Mouse (Mus musculus): ENCODE measurements around the gene Ppt2. TPM values are rescaled to one million over a fixed set of nuclear protein-coding genes. Genes with fewer than 3 reads are reported as not detected.

Ppt2 gene
- polyA plus RNA-seq, 1 experiment = 22.0 TPM

DNA sequence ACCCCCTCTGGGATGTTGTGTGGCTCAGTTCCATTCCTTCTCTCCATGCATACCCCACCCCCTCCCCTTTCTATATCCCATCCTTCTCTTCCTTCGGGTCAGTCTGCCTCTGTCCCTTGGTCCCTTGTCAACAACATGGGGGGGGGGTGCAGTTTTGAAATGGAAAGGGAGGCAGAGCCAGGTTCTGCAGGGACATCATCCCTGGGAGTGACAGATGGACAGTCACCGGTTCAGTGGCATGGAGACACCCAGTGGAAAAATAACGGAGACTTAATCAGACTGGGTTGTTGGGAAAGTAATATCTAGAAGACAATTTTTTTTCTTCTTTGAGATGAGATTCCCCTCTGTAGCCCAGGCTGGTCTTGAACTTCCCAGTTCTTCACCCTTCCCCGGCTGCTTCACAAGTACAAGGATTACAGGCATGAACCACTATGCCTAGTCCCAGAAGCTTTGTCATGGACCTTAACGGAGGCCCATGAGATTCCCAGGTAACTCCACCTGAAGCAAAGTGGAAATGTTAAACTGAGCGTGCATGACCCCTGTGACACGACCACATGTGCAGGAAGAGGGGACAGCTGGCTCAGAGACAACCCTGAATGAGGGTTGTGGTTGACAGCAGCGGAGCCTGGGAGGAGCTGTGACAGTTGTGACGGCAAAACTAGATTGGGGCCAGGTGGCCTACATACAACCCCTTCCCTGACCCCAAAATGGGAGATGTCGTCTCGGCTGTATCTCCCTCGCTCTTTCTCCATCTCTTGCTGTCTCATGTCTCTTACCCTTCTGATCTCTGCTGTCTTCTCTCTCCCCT is 1.7 kb upstream of the Ppt2 start:
- TF ChIP-seq CTCF (IDR thresholded peaks at IDR 0.05; ENCODE audit: extremely low read depth, insufficient read length, insufficient replicate concordance, low read depth, low read length) = no peak
- no peak for TF ChIP-seq POLR2A (IDR thresholded peaks at IDR 0.05; ENCODE audit: low read depth, low read length)
- peak overlapping the region; percentile 57 for H3K4me3 ChIP-seq (ENCODE audit: low read depth, low read length)
- no peaks in the 10 kb centered on the region; the same call in 1 of the 2 replicates for H3K36me3 ChIP-seq (ENCODE audit: control insufficient read depth, insufficient read depth, low read length)
- 68% methylated on average over 12 of the region's 12 CpGs for WGBS
- peaks cover 13% of the 10 kb centered on the region for H3K4me1 ChIP-seq (ENCODE audit: control insufficient read depth, insufficient read depth, insufficient read length, low read length)
- peaks cover 14% of the 10 kb centered on the region for H3K27me3 ChIP-seq (ENCODE audit: control insufficient read depth, insufficient read depth, low read length)
- H3K27ac ChIP-seq (ENCODE audit: insufficient read depth, low read depth, low read length) = peak overlapping the region; percentile 44; the same call in 1 of the 2 replicates

DNA sequence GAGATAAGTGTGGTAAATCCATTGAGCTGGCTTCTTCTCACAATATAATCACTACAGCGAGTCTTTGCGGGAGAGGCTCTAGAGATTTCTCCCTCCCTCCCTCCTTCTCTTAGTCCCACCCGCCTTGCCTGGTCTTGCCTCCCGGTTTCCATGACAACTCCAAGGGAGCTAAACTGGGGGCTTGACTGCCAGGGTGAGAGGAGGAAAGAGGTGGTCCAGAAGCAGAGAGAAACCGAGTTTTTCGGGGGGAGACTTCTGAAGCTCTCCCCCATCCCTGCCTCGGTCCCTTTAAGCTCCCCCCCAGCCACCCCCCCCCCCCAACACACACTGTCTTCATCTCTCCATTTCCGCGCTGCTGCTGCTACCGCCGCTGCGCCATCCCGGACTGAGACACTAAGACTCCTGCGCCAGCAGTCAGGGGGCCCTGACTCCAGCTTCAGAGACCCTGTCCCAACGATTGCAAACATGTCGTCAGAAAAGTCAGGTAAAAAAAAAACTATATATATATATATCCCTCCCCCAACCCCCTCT is 976 bp upstream of the Ppt2 start, which contains the start of gene Prrt1:
Gene Prrt1, plus strand, starts transcription at position 313 of the 531 bp plus-strand sequence.
- WGBS = 61% methylated on average over 16 of the region's 16 CpGs
- TF ChIP-seq CTCF (IDR thresholded peaks at IDR 0.05; ENCODE audit: extremely low read depth, insufficient read length, insufficient replicate concordance, low read depth, low read length) (no peak), POLR2A (IDR thresholded peaks at IDR 0.05; ENCODE audit: low read depth, low read length) (no peak)
- Histone ChIP-seq H3K27me3 (ENCODE audit: control insufficient read depth, insufficient read depth, low read length) (peaks cover 14% of the 10 kb centered on the region), H3K4me3 (ENCODE audit: low read depth, low read length) (peak within 1 kb of the TSS; percentile 74), H3K4me1 (ENCODE audit: control insufficient read depth, insufficient read depth, insufficient read length, low read length) (peaks cover 13% of the 10 kb centered on the region), H3K27ac (ENCODE audit: insufficient read depth, low read depth, low read length) (peak within 1 kb of the TSS; percentile 89), H3K36me3 (ENCODE audit: control insufficient read depth, insufficient read depth, low read length) (no peaks in the 10 kb centered on the region; the same call in 1 of the 2 replicates)

GRCm38 (mm10) chr17:34628644-34628967 is 296 bp upstream of the Ppt2 start:
- Histone ChIP-seq H3K4me1 (ENCODE audit: control insufficient read depth, insufficient read depth, insufficient read length, low read length) (peaks cover 13% of the 10 kb centered on the region), H3K27me3 (ENCODE audit: control insufficient read depth, insufficient read depth, low read length) (peaks cover 14% of the 10 kb centered on the region), H3K27ac (ENCODE audit: insufficient read depth, low read depth, low read length) (peak overlapping the region; percentile 89), H3K36me3 (ENCODE audit: control insufficient read depth, insufficient read depth, low read length) (no peaks in the 10 kb centered on the region; the same call in 1 of the 2 replicates), H3K4me3 (ENCODE audit: low read depth, low read length) (peak overlapping the region; percentile 74; the same call in 1 of the 2 replicates)
- TF ChIP-seq CTCF (IDR thresholded peaks at IDR 0.05; ENCODE audit: extremely low read depth, insufficient read length, insufficient replicate concordance, low read depth, low read length) (no peak), POLR2A (IDR thresholded peaks at IDR 0.05; ENCODE audit: low read depth, low read length) (no peak)
- WGBS = 14% methylated on average over 5 of the region's 5 CpGs

GRCm38 (mm10) chr17:34627093-34627942 is 992 bp downstream of the Ppt2 start:
- TF ChIP-seq CTCF (IDR thresholded peaks at IDR 0.05; ENCODE audit: extremely low read depth, insufficient read length, insufficient replicate concordance, low read depth, low read length) = no peak
- TF ChIP-seq POLR2A (IDR thresholded peaks at IDR 0.05; ENCODE audit: low read depth, low read length) = peak; percentile 31; the same call in 1 of the 2 replicates
- WGBS = 1% methylated on average over 43 of the region's 45 CpGs
- peaks cover 7% of the 10 kb centered on the region for H3K36me3 ChIP-seq (ENCODE audit: control insufficient read depth, insufficient read depth, low read length)
- peaks cover 13% of the 10 kb centered on the region for H3K4me1 ChIP-seq (ENCODE audit: control insufficient read depth, insufficient read depth, insufficient read length, low read length)
- peak overlapping the region; percentile 89 for H3K27ac ChIP-seq (ENCODE audit: insufficient read depth, low read depth, low read length)
- H3K27me3 ChIP-seq (ENCODE audit: control insufficient read depth, insufficient read depth, low read length) = peaks cover 14% of the 10 kb centered on the region
- peak overlapping the region; percentile 74 for H3K4me3 ChIP-seq (ENCODE audit: low read depth, low read length)

- WGBS = 2% methylated on average over 18 of the region's 18 CpGs
- Histone ChIP-seq H3K4me1 (ENCODE audit: control insufficient read depth, insufficient read depth, insufficient read length, low read length) (peaks cover 10% of the 10 kb centered on the region), H3K4me3 (ENCODE audit: low read depth, low read length) (peak overlapping the region; percentile 74), H3K36me3 (ENCODE audit: control insufficient read depth, insufficient read depth, low read length) (peaks cover 10% of the 10 kb centered on the region), H3K27ac (ENCODE audit: insufficient read depth, low read depth, low read length) (peak overlapping the region; percentile 55), H3K27me3 (ENCODE audit: control insufficient read depth, insufficient read depth, low read length) (peaks cover 14% of the 10 kb centered on the region)
- no peak for TF ChIP-seq POLR2A (IDR thresholded peaks at IDR 0.05; ENCODE audit: low read depth, low read length)
- peak; percentile 19; the same call in 1 of the 2 replicates for TF ChIP-seq CTCF (IDR thresholded peaks at IDR 0.05; ENCODE audit: extremely low read depth, insufficient read length, insufficient replicate concordance, low read depth, low read length)
These were observed 1.6 kb downstream of the Ppt2 start for GRCm38 (mm10) chr17:34626773-34627092.

GRCm38 (mm10) chr17:34626062-34626772 is 2.1 kb downstream of the Ppt2 start:
- WGBS = 53% methylated on average over 16 of the region's 16 CpGs
- H3K27me3 ChIP-seq (ENCODE audit: control insufficient read depth, insufficient read depth, low read length) = peaks cover 11% of the 10 kb centered on the region
- H3K4me3 ChIP-seq (ENCODE audit: low read depth, low read length) = peak overlapping the region; percentile 74
- TF ChIP-seq POLR2A (IDR thresholded peaks at IDR 0.05; ENCODE audit: low read depth, low read length) (no peak), CTCF (IDR thresholded peaks at IDR 0.05; ENCODE audit: extremely low read depth, insufficient read length, insufficient replicate concordance, low read depth, low read length) (no peak)
- H3K27ac ChIP-seq (ENCODE audit: insufficient read depth, low read depth, low read length) = no peak overlapping the region
- H3K36me3 ChIP-seq (ENCODE audit: control insufficient read depth, insufficient read depth, low read length) = peaks cover 12% of the 10 kb centered on the region
- H3K4me1 ChIP-seq (ENCODE audit: control insufficient read depth, insufficient read depth, insufficient read length, low read length) = peaks cover 6% of the 10 kb centered on the region
